Comparison of ENCODE assay signal across 9 mouse cellular contexts in the genomic region with DNA sequence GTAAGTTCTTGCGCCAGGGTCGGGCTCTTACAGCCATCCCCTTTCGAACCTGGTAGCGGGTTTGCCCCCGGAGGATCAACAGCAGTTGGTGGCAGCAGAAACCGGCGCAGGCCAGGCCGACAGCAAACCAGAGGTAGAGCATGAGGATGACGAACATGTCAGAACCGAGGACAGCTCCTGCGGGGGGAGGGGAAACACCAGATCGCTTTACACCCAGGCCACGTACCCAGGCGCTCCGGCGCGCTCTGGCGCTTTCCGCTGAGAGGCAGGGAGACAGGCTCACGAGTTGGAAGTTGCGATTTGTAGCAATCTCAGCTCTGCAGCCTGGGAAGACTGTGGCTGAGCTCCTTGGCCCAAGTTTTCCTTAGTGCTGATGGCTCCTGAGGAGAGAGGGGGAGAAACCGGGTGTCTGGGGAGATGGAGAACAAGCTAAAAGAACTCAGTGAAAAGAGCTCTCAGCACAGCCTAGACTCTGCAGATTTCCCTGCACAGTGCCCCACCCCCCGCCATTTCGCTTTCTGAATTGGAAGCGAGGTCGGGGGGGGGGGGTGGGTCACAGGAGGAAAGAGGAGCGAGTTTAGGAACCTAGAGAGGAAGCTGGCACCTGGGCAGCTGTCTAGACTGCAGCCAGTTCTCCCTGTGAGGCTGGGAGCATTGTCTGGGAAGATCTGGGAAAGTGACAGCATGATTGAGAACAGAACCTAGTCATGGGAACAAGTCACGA. TPM values are rescaled to one million over a fixed set of nuclear protein-coding genes. Genes with fewer than 3 reads are reported as not detected.
DNase-seq lines count a peak whose midpoint lies in the region; ATAC-seq and TF ChIP-seq lines count a peak whose summit lies in the region.
"Had no signal": no experiment of that assay in that cellular context is flagged by ENCODE, and none has a peak within 500 bp of the region (broad histone marks: within the 10 kb centered on the region; RNA-seq: fewer than 3 reads in every experiment).

No protein-coding gene starts in this region.

- intact Hi-C loops in heart, adult 2 months (cut with DNase I): loop anchor here (10.0 kb wide), 1 partner anchor 161 kb away; the partner anchor contains the start of genes Gstz1 and Pomt2

- TF ChIP-seq CTCF in intestine, postnatal 0 days (IDR thresholded peaks at IDR 0.05; ENCODE audit: low read depth): no peak
- TF ChIP-seq CTCF in heart, adult 2 months (IDR thresholded peaks at IDR 0.05): no peak
- no peak for TF ChIP-seq CTCF in kidney, adult 2 months (conservative IDR thresholded peaks at IDR 0.05; ENCODE audit: insufficient read depth, insufficient read length, low read depth, low read length)

- WGBS in intestine, embryonic 14.5 days: 3% methylated on average over 28 of the region's 28 CpGs
- 4% methylated on average over 28 of the region's 28 CpGs for WGBS in intestine, postnatal 0 days
- WGBS in heart, adult 2 months: 4% methylated on average over 28 of the region's 28 CpGs
- WGBS in kidney, adult 2 months: 3% methylated on average over 28 of the region's 28 CpGs
- WGBS in liver, embryonic 13.5 days (ENCODE audit: insufficient replicate concordance): 3% methylated on average over 28 of the region's 28 CpGs
- WGBS in neural tube, embryonic 12.5 days: 2% methylated on average over 28 of the region's 28 CpGs

- no peak overlapping the region for H3K4me2 ChIP-seq in intestine, embryonic 14.5 days (ENCODE audit: low read length)
- H3K4me2 ChIP-seq in intestine, postnatal 0 days (replicated peaks; ENCODE audit: low read depth): no peak overlapping the region
- no peak overlapping the region for H3K4me2 ChIP-seq in liver, embryonic 13.5 days
- H3K4me2 ChIP-seq in neural tube, embryonic 12.5 days (replicated peaks): peak overlapping the region; percentile 53

- no peaks in the 10 kb centered on the region for H3K4me1 ChIP-seq in intestine, embryonic 14.5 days (replicated peaks; ENCODE audit: control insufficient read depth, insufficient read depth, low read length)
- peaks cover 2% of the 10 kb centered on the region; the same call in 1 of the 2 replicates for H3K4me1 ChIP-seq in intestine, postnatal 0 days (replicated peaks; ENCODE audit: control insufficient read depth, insufficient read depth, low read length)
- H3K4me1 ChIP-seq in heart, adult 2 months (ENCODE audit: control insufficient read depth, insufficient read depth, low read length): no peaks in the 10 kb centered on the region
- no peaks in the 10 kb centered on the region for H3K4me1 ChIP-seq in kidney, adult 2 months (ENCODE audit: control insufficient read depth, insufficient read depth, low read length)
- H3K4me1 ChIP-seq in liver, embryonic 13.5 days (replicated peaks): no peaks in the 10 kb centered on the region
- peaks cover 14% of the 10 kb centered on the region for H3K4me1 ChIP-seq in neural tube, embryonic 12.5 days

- peak; percentile 92 for DNase-seq in intestine, embryonic 14.5 days (ENCODE audit: low spot score)
- peak; percentile 68 for DNase-seq in embryo, embryonic 11.5 days (ENCODE audit: low read depth, low spot score)
- peak; percentile 57 to 69 for DNase-seq in heart, adult 2 months
- DNase-seq in kidney, adult 2 months: peak; percentile 44
- peak; percentile 34 for DNase-seq in liver, embryonic 13.5 days
- DNase-seq in yolk sac, embryonic 10.5 days (ENCODE audit: low spot score): peak; percentile 69

- TF ChIP-seq POLR2A in heart, adult 2 months (IDR thresholded peaks at IDR 0.05; ENCODE audit: insufficient read depth, low read depth, low read length): no peak
- no peak for TF ChIP-seq POLR2A in kidney, adult 2 months (IDR thresholded peaks at IDR 0.05; ENCODE audit: low read depth, low read length)

- no peaks in the 10 kb centered on the region for H3K9me3 ChIP-seq in intestine, embryonic 14.5 days (ENCODE audit: control insufficient read depth, low read length)
- no peaks in the 10 kb centered on the region for H3K9me3 ChIP-seq in intestine, postnatal 0 days (ENCODE audit: control insufficient read depth)
- H3K9me3 ChIP-seq in liver, embryonic 13.5 days (replicated peaks): no peaks in the 10 kb centered on the region
- no peaks in the 10 kb centered on the region for H3K9me3 ChIP-seq in neural tube, embryonic 12.5 days

- peaks cover 58% of the 10 kb centered on the region for H3K27me3 ChIP-seq in intestine, embryonic 14.5 days (replicated peaks; ENCODE audit: control insufficient read depth, insufficient read depth, low read length)
- peaks cover 55% of the 10 kb centered on the region for H3K27me3 ChIP-seq in intestine, postnatal 0 days (replicated peaks; ENCODE audit: control insufficient read depth, insufficient read depth, low read length)
- peaks cover under 1% of the 10 kb centered on the region; the same call in 1 of the 2 replicates for H3K27me3 ChIP-seq in heart, adult 2 months (ENCODE audit: control insufficient read depth, insufficient read depth, low read length)
- H3K27me3 ChIP-seq in kidney, adult 2 months (replicated peaks; ENCODE audit: control insufficient read depth, insufficient read depth, low read length): no peaks in the 10 kb centered on the region
- peaks cover 97% of the 10 kb centered on the region for H3K27me3 ChIP-seq in liver, embryonic 13.5 days
- H3K27me3 ChIP-seq in neural tube, embryonic 12.5 days (replicated peaks): peaks cover 89% of the 10 kb centered on the region

- ATAC-seq in intestine, embryonic 14.5 days (replicated peaks; ENCODE audit: low FRiP score, low TSS enrichment, low read depth): 0 out of 2 replicates have a peak, but pooled peaks have one; percentile 50
- ATAC-seq in intestine, postnatal 0 days: no peak
- no peak for ATAC-seq in liver, embryonic 13.5 days (ENCODE audit: low read depth)
- peak; percentile 57; the same call in 1 of the 2 replicates for ATAC-seq in neural tube, embryonic 12.5 days (ENCODE audit: low FRiP score, low read depth)

- no peak for TF ChIP-seq EP300 in heart, adult 2 months (IDR thresholded peaks at IDR 0.05; ENCODE audit: insufficient read depth, low read depth, low read length)

- H3K4me3 ChIP-seq in intestine, embryonic 14.5 days (ENCODE audit: low read depth, low read length): no peak overlapping the region
- no peak overlapping the region for H3K4me3 ChIP-seq in intestine, postnatal 0 days (ENCODE audit: low read depth, low read length)
- H3K4me3 ChIP-seq in heart, adult 2 months: no peak overlapping the region
- H3K4me3 ChIP-seq in kidney, adult 2 months (ENCODE audit: insufficient read depth, low read depth, low read length): no peak overlapping the region
- no peak overlapping the region for H3K4me3 ChIP-seq in liver, embryonic 13.5 days (replicated peaks)
- H3K4me3 ChIP-seq in neural tube, embryonic 12.5 days: no peak overlapping the region; the same call in 1 of the 2 replicates

- H3K9ac ChIP-seq in intestine, embryonic 14.5 days (ENCODE audit: low read length): no peak overlapping the region
- H3K9ac ChIP-seq in intestine, postnatal 0 days (ENCODE audit: low read depth, low read length): no peak overlapping the region
- no peak overlapping the region for H3K9ac ChIP-seq in heart, adult 2 months (ENCODE audit: low read depth, low read length)
- no peak overlapping the region for H3K9ac ChIP-seq in liver, embryonic 13.5 days
- peak overlapping the region; percentile 29 for H3K9ac ChIP-seq in neural tube, embryonic 12.5 days

- no peaks in the 10 kb centered on the region for H3K36me3 ChIP-seq in intestine, embryonic 14.5 days (ENCODE audit: control insufficient read depth, insufficient read depth, low read length)
- H3K36me3 ChIP-seq in intestine, postnatal 0 days (ENCODE audit: control insufficient read depth, insufficient read depth): no peaks in the 10 kb centered on the region
- no peaks in the 10 kb centered on the region for H3K36me3 ChIP-seq in heart, adult 2 months (ENCODE audit: control insufficient read depth, insufficient read depth, low read length)
- H3K36me3 ChIP-seq in kidney, adult 2 months (ENCODE audit: control insufficient read depth, insufficient read depth, low read length): no peaks in the 10 kb centered on the region
- no peaks in the 10 kb centered on the region for H3K36me3 ChIP-seq in liver, embryonic 13.5 days
- no peaks in the 10 kb centered on the region for H3K36me3 ChIP-seq in neural tube, embryonic 12.5 days

- H3K27ac ChIP-seq in intestine, embryonic 14.5 days (ENCODE audit: low read depth): no peak overlapping the region
- no peak overlapping the region for H3K27ac ChIP-seq in intestine, postnatal 0 days (ENCODE audit: low read depth, low read length)
- no peak overlapping the region for H3K27ac ChIP-seq in heart, adult 2 months
- no peak overlapping the region for H3K27ac ChIP-seq in kidney, adult 2 months (ENCODE audit: insufficient read depth, low read depth, low read length)
- no peak overlapping the region for H3K27ac ChIP-seq in liver, embryonic 13.5 days
- no peak overlapping the region for H3K27ac ChIP-seq in neural tube, embryonic 12.5 days

- H3K79me2 ChIP-seq in heart, adult 2 months (replicated peaks; ENCODE audit: control insufficient read depth, insufficient read depth, low read length): no peaks in the 10 kb centered on the region

RNA-seq across cellular contexts. Expression of gene Zdhhc22, which starts 6.6 kb away (rescaled TPM):
- polyA plus RNA-seq in intestine, embryonic 14.5 days (2014; fragmentation: Nextera tagmentation; extraction: Ambion mirVana): 0.15 and 0.56 TPM in 2 replicates
- polyA plus RNA-seq in intestine, postnatal 0 days (2015; fragmentation: Nextera tagmentation; extraction: Ambion mirVana): 0.46 and 0.55 TPM in 2 replicates
- total RNA-seq in heart, adult 2 months (2021): not detected
- not detected in 2 replicates for polyA plus RNA-seq in heart, adult 2 months (2012; rRNA removed)
- polyA plus RNA-seq in kidney, adult 2 months (2012; rRNA removed): 0.14 TPM in 1 of 2 replicates, not detected in the other
- polyA plus RNA-seq in liver, embryonic 13.5 days (2015; fragmentation: Nextera tagmentation; extraction: Ambion mirVana): 0.03 TPM in 1 of 2 replicates, not detected in the other
- 7.4 and 9.7 TPM in 2 replicates for polyA plus RNA-seq in neural tube, embryonic 12.5 days (2016; fragmentation: Nextera tagmentation; extraction: Ambion mirVana)
- polyA plus RNA-seq: C2C12 had no signal

RNA-seq across cellular contexts. Expression of gene Cipc, which starts 36.8 kb away (rescaled TPM):
- 16.3 and 16.9 TPM in 2 replicates for polyA plus RNA-seq in intestine, embryonic 14.5 days (2014; fragmentation: Nextera tagmentation; extraction: Ambion mirVana)
- 3.2 and 3.8 TPM in 2 replicates for polyA plus RNA-seq in intestine, postnatal 0 days (2015; fragmentation: Nextera tagmentation; extraction: Ambion mirVana)
- 10 to 100 TPM; 43.8 to 45.1 TPM for total RNA-seq in heart, adult 2 months (2021)
- polyA plus RNA-seq in heart, adult 2 months (2012; rRNA removed): 34.1 and 39.6 TPM in 2 replicates
- polyA plus RNA-seq in kidney, adult 2 months (2012; rRNA removed): 28.8 and 34.2 TPM in 2 replicates
- 11.6 and 13.6 TPM in 2 replicates for polyA plus RNA-seq in liver, embryonic 13.5 days (2015; fragmentation: Nextera tagmentation; extraction: Ambion mirVana)
- polyA plus RNA-seq in neural tube, embryonic 12.5 days (2016; fragmentation: Nextera tagmentation; extraction: Ambion mirVana): 41.5 and 43.0 TPM in 2 replicates

RNA-seq across cellular contexts. Expression of gene Tmem63c, which starts 37.5 kb away (rescaled TPM):
- 0.62 and 1.0 TPM in 2 replicates for polyA plus RNA-seq in intestine, embryonic 14.5 days (2014; fragmentation: Nextera tagmentation; extraction: Ambion mirVana)
- 0.52 and 0.71 TPM in 2 replicates for polyA plus RNA-seq in intestine, postnatal 0 days (2015; fragmentation: Nextera tagmentation; extraction: Ambion mirVana)
- under 1 TPM; 0.08 to 0.09 TPM for total RNA-seq in heart, adult 2 months (2021)
- 0.14 and 0.38 TPM in 2 replicates for polyA plus RNA-seq in heart, adult 2 months (2012; rRNA removed)
- polyA plus RNA-seq in kidney, adult 2 months (2012; rRNA removed): 0.10 and 0.19 TPM in 2 replicates
- polyA plus RNA-seq in liver, embryonic 13.5 days (2015; fragmentation: Nextera tagmentation; extraction: Ambion mirVana): not detected in 2 replicates
- 2.7 and 2.8 TPM in 2 replicates for polyA plus RNA-seq in neural tube, embryonic 12.5 days (2016; fragmentation: Nextera tagmentation; extraction: Ambion mirVana)
- polyA plus RNA-seq: C2C12 had no signal

Comparison
In these comparisons a context has a peak if more than half of its experiments do, and no peak if none do; other contexts are left out.
1. ATAC-seq: peak in intestine, embryonic 14.5 days (single experiment) and neural tube, embryonic 12.5 days (single experiment); none in intestine, postnatal 0 days (single experiment) and liver, embryonic 13.5 days (single experiment).
2. DNase-seq: peak in every context shown above with its lines; median percentile 92 in intestine, embryonic 14.5 days; 69 in yolk sac, embryonic 10.5 days; 68 in embryo, embryonic 11.5 days; 63 in heart, adult 2 months; 44 in kidney, adult 2 months; 34 in liver, embryonic 13.5 days.